Mouse (Mus musculus): ENCODE data around the gene Hist1h2bn.

DNA sequence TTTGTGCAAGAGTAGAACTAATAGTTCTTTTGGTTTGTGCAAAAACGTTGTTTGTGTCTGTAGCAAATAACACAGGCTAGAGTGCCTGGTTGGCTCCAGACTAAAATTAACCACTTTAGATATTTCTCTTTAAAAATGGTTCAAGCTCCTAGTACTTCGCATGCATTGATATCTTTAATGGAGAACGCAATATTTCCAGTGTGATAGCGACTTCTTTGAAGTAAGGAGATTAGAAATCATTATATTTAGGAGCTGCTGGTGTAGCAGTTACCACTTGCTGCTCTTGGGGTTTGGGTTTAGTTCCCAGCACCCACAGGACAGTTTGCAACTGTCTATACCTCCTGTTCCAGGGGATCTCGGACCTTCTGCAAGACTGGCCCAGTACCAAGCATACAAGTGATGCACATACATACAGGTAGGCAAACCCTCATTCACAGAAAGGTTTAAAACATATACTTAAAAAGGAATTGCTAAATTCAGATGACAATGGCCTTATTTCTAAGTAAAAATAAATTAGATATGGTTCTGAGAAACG, 27.2 kb downstream of the Hist1h2bn start:
- no peak for TF ChIP-seq CTCF (IDR thresholded peaks at IDR 0.05; ENCODE audit: borderline replicate concordance, insufficient read depth, low read length)
- no peak for TF ChIP-seq POLR2A (IDR thresholded peaks at IDR 0.05; ENCODE audit: low read depth, low read length)

All from embryonic fibroblast, embryonic 13.5 days (primary cell).